Mouse (Mus musculus) small intestine, adult 2 months (tissue): ENCODE results near the gene Ermp1. TPM values are rescaled to one million over a fixed set of nuclear protein-coding genes. Genes with fewer than 3 reads are reported as not detected.
A peak's percentile ranks its signal among the peaks of the same experiment; 100 is the strongest.
"Not testable (repeated sequence)": the region's sequence is repeated elsewhere in the genome, so short reads cannot be mapped to it uniquely, and the experiment has no call there.

Source experiments
- H3K27ac ChIP-seq: fragments of 200-500 bp; 2 replicates; pipeline ENCODE4 v1.5.1; 2012; ENCODE audit warnings: low read depth, low read length, control low read depth, inconsistent platforms; ENCODE audit not compliant: insufficient read depth
- H3K27me3 ChIP-seq: fragments of 200-500 bp; 2 replicates; pipeline ENCODE4 v1.6.1; 2012; ENCODE audit warnings: mild to moderate bottlenecking, moderate library complexity, low read length, inconsistent platforms; ENCODE audit not compliant: control insufficient read depth, insufficient read depth
- H3K36me3 ChIP-seq: fragments of 200-500 bp; 2 replicates; pipeline ENCODE4 v1.6.1; 2012; ENCODE audit warnings: mild to moderate bottlenecking, low read length, control low read depth, inconsistent platforms; ENCODE audit not compliant: control insufficient read depth, insufficient read depth
- H3K4me1 ChIP-seq: fragments of 200-500 bp; 2 replicates; pipeline ENCODE4 v1.6.1; 2012; ENCODE audit warnings: low read length, inconsistent platforms, mixed read lengths; ENCODE audit not compliant: control insufficient read depth, insufficient read depth, insufficient read length
- H3K4me3 ChIP-seq: fragments of 200-500 bp; 2 replicates; pipeline ENCODE4 v1.5.1; 2012; ENCODE audit warnings: low read depth, mild to moderate bottlenecking, control low read depth, inconsistent platforms, low read length, moderate library complexity
- CTCF ChIP-seq: fragments of 200-500 bp; IDR thresholded peaks from 2 replicates; pipeline ENCODE4 v1.5.1; 2012; ENCODE audit warnings: low read depth, mild to moderate bottlenecking, control low read depth, inconsistent platforms, low read length, moderate library complexity, mixed read lengths; ENCODE audit not compliant: insufficient replicate concordance, insufficient read length; ENCODE audit errors: extremely low read depth
- POLR2A ChIP-seq: fragments of 200-500 bp; IDR thresholded peaks from 2 replicates; pipeline ENCODE4 v1.6.1; 2012; ENCODE audit warnings: low read depth, mild to moderate bottlenecking, control low read depth, inconsistent platforms, low read length, moderate library complexity
- WGBS: fragments of 180-500 bp; shearing (Covaris S2); methylation state at CpG from one replicate; pipeline ENCODE4 v1.1.7; 2018; 5-methylcytosine and 5-hydroxymethylcytosine counted together
- polyA plus RNA-seq: library from polyadenylated mRNA; depleted of rRNA; stranded (reverse); fragments of >200 nt; gene quantifications from 2 replicates; pipeline ENCODE4 v1.2.3, GENCODE M21; 2012

Gene Ermp1
- polyA plus RNA-seq, 1 experiment: 9.4 TPM

DNA sequence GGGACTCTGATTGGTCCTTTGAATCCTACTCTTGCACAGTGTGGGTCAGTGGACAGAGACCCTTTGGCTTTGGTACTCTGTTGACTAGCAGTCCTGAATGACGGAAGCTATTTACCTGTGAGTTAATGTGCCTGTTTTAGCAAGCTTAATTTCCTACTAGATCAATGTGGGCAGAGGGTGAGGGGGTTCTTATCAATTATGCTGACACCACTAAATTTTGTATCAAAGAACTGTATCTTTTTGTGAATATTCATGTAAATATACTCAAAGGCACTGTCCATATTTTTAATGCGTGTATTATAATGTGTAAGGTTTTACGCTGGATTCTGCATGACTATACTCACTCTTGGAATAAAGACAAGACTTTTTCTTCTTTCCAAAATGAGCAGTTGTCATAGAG is 43.6 kb downstream of the Ermp1 start:
- no peaks in the 10 kb centered on the region for H3K4me1 ChIP-seq
- WGBS: 96% methylated on average over 3 of the region's 3 CpGs
- H3K36me3 ChIP-seq: peaks cover 39% of the 10 kb centered on the region
- no peaks in the 10 kb centered on the region for H3K27me3 ChIP-seq
- H3K27ac ChIP-seq: no peak overlapping the region
- no peak for TF ChIP-seq CTCF
- no peak for TF ChIP-seq POLR2A
- no peak overlapping the region for H3K4me3 ChIP-seq

DNA sequence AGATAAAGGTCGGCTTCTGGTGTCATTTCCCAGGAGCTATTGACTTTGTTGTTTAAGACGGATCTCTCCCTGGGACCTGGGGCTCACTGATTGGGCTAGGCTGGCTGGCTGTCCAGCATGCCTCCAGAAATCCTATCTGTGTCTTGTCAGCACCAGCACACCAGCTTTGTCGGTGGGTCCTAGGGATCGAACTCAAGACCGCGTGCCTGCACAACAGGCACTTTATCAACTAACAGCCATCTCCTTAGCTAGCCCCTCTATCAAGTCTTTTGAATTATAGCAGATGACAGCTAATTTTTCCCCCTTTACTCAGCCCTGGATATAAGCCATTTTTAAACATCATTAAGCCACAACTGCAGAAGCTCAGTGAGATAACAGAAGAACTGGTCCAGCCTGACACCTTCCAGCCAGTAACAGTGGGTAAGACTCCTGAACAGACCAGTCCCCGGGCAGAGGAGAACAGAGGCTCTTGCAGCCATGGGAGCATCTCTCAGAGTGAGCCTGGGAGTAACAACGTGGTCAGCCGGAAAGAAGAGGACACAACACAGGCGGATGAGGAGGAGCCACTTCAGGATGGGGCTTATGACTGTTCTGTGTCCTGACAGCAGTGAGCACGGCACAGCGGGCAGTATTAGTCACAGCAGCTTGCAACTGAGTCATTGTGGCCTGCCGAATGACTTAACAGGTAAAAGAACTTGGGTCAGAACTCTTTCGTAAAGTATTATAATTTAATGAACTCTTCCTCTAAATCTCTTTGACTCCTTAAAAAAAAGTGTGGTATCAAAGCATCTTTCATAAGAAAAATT is 44.5 kb downstream of the Ermp1 start:
- 82% methylated on average over 14 of the region's 14 CpGs for WGBS
- no peaks in the 10 kb centered on the region for H3K27me3 ChIP-seq
- TF ChIP-seq CTCF (no peak), POLR2A (no peak)
- no peak overlapping the region for H3K27ac ChIP-seq
- peaks cover 45% of the 10 kb centered on the region for H3K36me3 ChIP-seq
- no peaks in the 10 kb centered on the region for H3K4me1 ChIP-seq
- H3K4me3 ChIP-seq: no peak overlapping the region

DNA sequence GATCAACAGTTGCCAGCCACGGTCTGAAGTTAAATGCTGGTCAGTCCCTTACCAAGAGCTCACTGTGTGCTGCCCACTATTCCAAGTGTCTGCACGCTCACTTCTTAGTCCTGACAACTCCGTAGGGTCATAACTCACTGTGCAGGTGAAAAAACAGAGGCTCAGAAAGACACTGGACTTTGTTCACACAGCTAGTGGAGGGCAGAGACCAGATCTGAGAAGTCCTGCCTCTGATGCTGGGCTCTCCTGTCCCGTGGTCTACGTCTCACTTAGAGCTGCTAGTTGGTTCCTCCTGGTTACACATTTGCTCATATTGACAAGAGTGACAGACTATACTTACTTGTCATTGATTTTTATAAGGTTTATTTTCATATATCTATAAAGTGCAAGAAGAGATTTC is 49.2 kb downstream of the Ermp1 start:
- no peak overlapping the region for H3K27ac ChIP-seq
- H3K27me3 ChIP-seq: no peaks in the 10 kb centered on the region
- peaks cover 62% of the 10 kb centered on the region for H3K36me3 ChIP-seq
- WGBS: 83% methylated on average over 5 of the region's 5 CpGs
- no peak overlapping the region for H3K4me3 ChIP-seq
- H3K4me1 ChIP-seq: no peaks in the 10 kb centered on the region
- TF ChIP-seq POLR2A (no peak), CTCF (no peak)

- no peak overlapping the region for H3K27ac ChIP-seq
- H3K4me1 ChIP-seq: no peaks in the 10 kb centered on the region
- H3K4me3 ChIP-seq: no peak overlapping the region
- no peak for TF ChIP-seq POLR2A
- peak; percentile 52; the same call in 1 of the 2 replicates for TF ChIP-seq CTCF
- H3K27me3 ChIP-seq: no peaks in the 10 kb centered on the region
- 90% methylated on average over 2 of the region's 2 CpGs for WGBS
- H3K36me3 ChIP-seq: peaks cover 48% of the 10 kb centered on the region
Measured at GRCm38 (mm10) chr19:29596985-29597384, 51.2 kb downstream of the Ermp1 start.

- peaks cover 51% of the 10 kb centered on the region for H3K36me3 ChIP-seq
- H3K4me1 ChIP-seq: no peaks in the 10 kb centered on the region
- no peak overlapping the region for H3K4me3 ChIP-seq
- TF ChIP-seq CTCF (no peak), POLR2A (no peak)
- no peak overlapping the region for H3K27ac ChIP-seq
- H3K27me3 ChIP-seq: no peaks in the 10 kb centered on the region
- 94% methylated on average over 3 of the region's 3 CpGs for WGBS
Measured at GRCm38 (mm10) chr19:29596276-29596675, 51.9 kb downstream of the Ermp1 start.

- H3K4me1 ChIP-seq, H3K4me3 ChIP-seq, H3K27me3 ChIP-seq, H3K27ac ChIP-seq: not testable (repeated sequence)
- peaks cover 38% of the 10 kb centered on the region for H3K36me3 ChIP-seq
- 95% methylated on average over 3 of the region's 3 CpGs for WGBS
Measured at GRCm38 (mm10) chr19:29593783-29594182, 54.4 kb downstream of the Ermp1 start.

DNA sequence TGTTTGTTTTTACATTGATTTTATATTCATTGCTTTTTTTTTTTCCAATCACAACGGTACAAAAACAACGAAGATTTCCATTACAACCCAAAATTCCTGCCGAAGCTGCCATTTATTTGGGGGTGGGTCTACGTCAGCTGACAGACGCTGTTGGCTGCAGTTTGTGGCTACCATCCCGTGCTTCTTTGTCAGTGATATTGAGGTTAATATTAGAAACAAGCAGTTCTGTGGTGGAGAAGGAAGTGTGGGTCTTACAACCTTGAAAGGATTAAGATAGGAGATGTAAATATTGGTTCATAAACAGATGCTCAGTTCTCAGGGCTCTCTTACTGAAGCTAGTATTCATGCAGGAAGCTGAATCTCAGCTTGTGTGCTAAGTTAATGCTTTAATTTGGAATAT is 64.5 kb downstream of the Ermp1 start:
- H3K27ac ChIP-seq: no peak overlapping the region
- WGBS: 81% methylated on average over 6 of the region's 6 CpGs
- no peaks in the 10 kb centered on the region for H3K27me3 ChIP-seq
- peaks cover 50% of the 10 kb centered on the region for H3K36me3 ChIP-seq
- H3K4me3 ChIP-seq: no peak overlapping the region
- H3K4me1 ChIP-seq: no peaks in the 10 kb centered on the region
- TF ChIP-seq POLR2A: no peak
- TF ChIP-seq CTCF: no peak
